Mouse (Mus musculus) adipose tissue, adult 10 weeks (tissue): ENCODE data around the gene Fbxo33. TPM values are rescaled to one million over a fixed set of nuclear protein-coding genes. Genes with fewer than 3 reads are reported as not detected.

Experiments used
- polyA plus RNA-seq: library from polyadenylated mRNA; stranded (reverse); fragments of 350-450 nt; fragmentation: Illumina TruSeq; extraction: RNeasy Lipid Tissue Mini Kit (QIAGEN cat#74804); gene quantifications from one replicate; pipeline ENCODE4 v1.2.3, GENCODE M21; 2014; ENCODE audit warnings: low read depth, low replicate concordance

Gene Fbxo33
- 18.3 TPM for polyA plus RNA-seq

DNA sequence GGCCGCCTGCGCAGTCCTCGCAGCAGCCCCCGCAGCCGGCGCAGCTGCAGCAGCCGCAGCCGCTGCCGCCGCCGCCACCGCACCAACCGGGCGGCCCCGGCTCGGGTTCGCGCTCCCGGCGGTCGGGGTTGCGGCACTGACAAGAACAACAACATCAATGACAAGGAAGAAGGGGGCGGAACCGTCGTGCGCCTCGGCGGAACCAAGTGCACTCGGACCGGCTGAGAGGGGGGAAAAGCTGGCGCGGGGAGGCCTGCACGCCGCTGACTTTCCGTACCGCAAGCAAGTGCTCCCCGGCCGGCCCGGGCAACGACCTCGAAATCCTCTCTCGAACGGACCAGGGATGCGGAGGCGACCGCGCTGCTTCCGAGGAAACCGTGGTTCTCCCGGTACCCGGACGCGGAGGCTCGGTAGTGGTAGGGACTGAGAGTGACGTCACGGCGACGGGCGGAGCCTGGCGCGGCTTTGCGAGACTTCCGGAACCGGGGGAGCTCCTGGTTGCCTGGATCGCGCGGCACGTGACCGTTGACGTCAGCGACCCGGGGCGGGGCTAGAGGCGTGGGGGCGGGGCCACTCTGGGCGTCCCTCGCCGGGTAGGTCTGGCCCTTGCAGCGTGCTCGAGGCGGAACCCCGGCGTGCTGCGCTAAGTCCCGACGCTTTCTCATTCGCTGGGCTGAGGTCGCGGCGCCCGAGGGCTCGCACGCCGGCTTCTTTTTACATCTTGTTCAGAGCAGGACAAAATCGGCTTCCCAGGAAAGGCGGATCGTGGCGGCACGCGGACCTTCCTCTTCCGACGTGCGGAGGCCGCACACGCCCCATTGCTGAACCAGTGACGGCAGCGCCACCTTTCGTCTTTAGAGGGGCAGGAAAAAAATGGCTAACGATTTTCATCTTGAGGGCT, at the start of gene Fbxo33:
Gene Fbxo33, minus strand, starts transcription at position 401 of the 901 bp plus-strand sequence.

Other genes with a start within 250 kb of the Fbxo33 start
- 27.1 TPM for gene Sec23a, start 207.7 kb downstream of the Fbxo33 start, polyA plus RNA-seq
- gene Gemin2, start 206.3 kb downstream of the Fbxo33 start, polyA plus RNA-seq = 8.9 TPM
- gene Trappc6b, start 158.3 kb downstream of the Fbxo33 start, polyA plus RNA-seq = 131 TPM
- 74.9 TPM for gene Pnn, start 152.8 kb downstream of the Fbxo33 start, polyA plus RNA-seq
- 91.9 TPM for gene Mia2, start 123.9 kb downstream of the Fbxo33 start, polyA plus RNA-seq